Mouse (Mus musculus) spleen, postnatal 14 days (tissue): ENCODE measurements around the gene 1110008P14Rik.
"Not testable (repeated sequence)": the region's sequence is repeated elsewhere in the genome, so short reads cannot be mapped to it uniquely, and the experiment has no call there.

Experiments used
- DNase-seq, 2 experiments: peaks; one replicate each; pipeline ENCODE4 v3.0.0; 2021 to 2022; ENCODE audit warnings: low spot score in 2 of 2

1110008P14Rik gene

GRCm38 (mm10) chr2:32363376-32364106 lies 18.2 kb downstream of the 1110008P14Rik start:
- DNase-seq, result no peak

GRCm38 (mm10) chr2:32362817-32363340 lies 18.9 kb downstream of the 1110008P14Rik start:
- peak; percentile 89 to 93 for DNase-seq

GRCm38 (mm10) chr2:32362274-32362673 lies 19.5 kb downstream of the 1110008P14Rik start:
- not testable (repeated sequence) for DNase-seq

- peak; percentile 64 to 71 for DNase-seq
Measured at GRCm38 (mm10) chr2:32361437-32361836, 20.3 kb downstream of the 1110008P14Rik start.

GRCm38 (mm10) chr2:32360741-32361140 lies 21.0 kb downstream of the 1110008P14Rik start:
- peak; percentile 39 to 52 for DNase-seq

- no peak for DNase-seq
Measured at GRCm38 (mm10) chr2:32358381-32358780, 23.4 kb downstream of the 1110008P14Rik start.

- DNase-seq, result no peak
Measured at GRCm38 (mm10) chr2:32357710-32358109, 24.0 kb downstream of the 1110008P14Rik start.

- no peak for DNase-seq
Measured at GRCm38 (mm10) chr2:32356216-32356615, 25.5 kb downstream of the 1110008P14Rik start.

GRCm38 (mm10) chr2:32354336-32354895 lies 27.3 kb downstream of the 1110008P14Rik start:
- no peak for DNase-seq

- no peak for DNase-seq
Measured at GRCm38 (mm10) chr2:32353836-32354235, 27.9 kb downstream of the 1110008P14Rik start.

- DNase-seq, result peak; percentile 73 to 91
Measured at GRCm38 (mm10) chr2:32353007-32353542, 28.7 kb downstream of the 1110008P14Rik start, which contains the start of gene Dnm1. Gene Dnm1, minus strand, starts transcription at chr2:32353338.

- no peak for DNase-seq
Measured at GRCm38 (mm10) chr2:32352151-32353006, 29.4 kb downstream of the 1110008P14Rik start, which contains the start of gene Ciz1. Gene Ciz1, plus strand, starts transcription at chr2:32352327.

- DNase-seq, result no peak
Measured at GRCm38 (mm10) chr2:32351471-32351961, 30.2 kb downstream of the 1110008P14Rik start.

GRCm38 (mm10) chr2:32350471-32351051 lies 31.2 kb downstream of the 1110008P14Rik start:
- DNase-seq, result no peak

GRCm38 (mm10) chr2:32349625-32350255 lies 32.0 kb downstream of the 1110008P14Rik start:
- no peak for DNase-seq

GRCm38 (mm10) chr2:32348311-32348710 lies 33.4 kb downstream of the 1110008P14Rik start:
- no peak for DNase-seq

- no peak for DNase-seq
Measured at GRCm38 (mm10) chr2:32347019-32347418, 34.7 kb downstream of the 1110008P14Rik start.

- DNase-seq, result no peak
Measured at GRCm38 (mm10) chr2:32344598-32345321, 37.0 kb downstream of the 1110008P14Rik start.

- DNase-seq, result no peak
Measured at GRCm38 (mm10) chr2:32344056-32344455, 37.7 kb downstream of the 1110008P14Rik start.

- DNase-seq, result no peak
Measured at GRCm38 (mm10) chr2:32343351-32343671, 38.4 kb downstream of the 1110008P14Rik start.
